Mouse (Mus musculus): ENCODE results near the gene Vps16.

Vps16 gene

GRCm38 (mm10) chr2:130421781-130422620 is 2.1 kb upstream of the Vps16 start:
- DNase-seq (ENCODE audit: low spot score in 2 of 2): no peak

DNA sequence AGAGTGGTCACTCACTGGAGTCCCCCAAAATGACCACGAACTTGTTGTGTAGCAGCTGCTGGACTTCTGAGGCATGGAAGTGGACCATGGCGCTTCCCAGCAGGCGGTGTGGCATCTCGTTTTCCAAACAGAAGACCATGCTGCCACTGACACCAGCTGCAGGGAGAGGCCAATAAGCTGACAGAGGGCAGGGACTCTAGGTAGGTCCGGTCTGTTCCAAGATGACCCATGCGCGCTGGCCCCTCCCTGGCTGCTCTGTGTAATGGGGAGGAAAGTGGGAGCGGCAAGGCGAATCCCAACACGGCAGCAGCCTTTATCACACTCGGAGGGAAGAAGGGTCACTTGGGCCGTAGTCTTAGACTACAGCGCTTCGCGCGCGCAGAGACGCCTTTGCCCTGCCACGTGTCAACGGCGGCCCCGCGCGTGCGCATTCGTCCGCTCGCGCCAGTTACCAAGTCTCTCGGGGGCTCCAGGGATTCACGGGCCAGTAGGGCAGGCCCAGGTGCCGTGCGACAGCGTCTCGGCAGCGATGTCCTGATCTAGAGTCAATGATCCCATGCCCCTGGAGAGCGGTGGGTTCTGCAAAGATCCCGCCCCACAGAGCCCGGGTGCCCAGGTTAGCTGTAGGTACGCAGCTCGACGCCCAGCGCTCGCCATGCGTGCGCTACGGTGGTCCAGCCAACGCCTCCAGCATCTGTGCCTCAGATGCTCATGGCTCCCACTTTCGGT is 578 bp upstream of the Vps16 start:
- DNase-seq (ENCODE audit: low spot score in 2 of 2): peak in 1 of 2 experiments; percentile 84

DNA sequence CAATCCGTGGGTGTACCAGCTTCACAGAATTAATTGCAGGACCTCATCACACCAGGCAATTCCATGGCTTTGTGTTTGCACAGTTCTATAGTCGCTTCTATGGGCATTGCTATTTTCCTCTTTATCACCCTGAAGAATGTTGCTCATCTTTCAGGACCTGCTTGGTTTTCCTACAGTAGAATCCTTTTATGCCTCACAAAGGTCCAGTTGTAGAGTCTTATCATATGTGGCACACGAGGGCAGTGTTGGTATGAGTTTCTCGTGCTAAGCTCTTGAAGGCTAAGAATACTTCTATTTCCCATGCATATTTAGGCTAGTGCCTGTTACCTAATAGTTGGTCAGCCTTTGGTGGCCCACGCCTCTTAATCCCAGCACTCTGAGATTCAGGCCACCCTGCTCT is 973 bp downstream of the Vps16 start:
- DNase-seq (ENCODE audit: low spot score in 2 of 2): no peak

DNA sequence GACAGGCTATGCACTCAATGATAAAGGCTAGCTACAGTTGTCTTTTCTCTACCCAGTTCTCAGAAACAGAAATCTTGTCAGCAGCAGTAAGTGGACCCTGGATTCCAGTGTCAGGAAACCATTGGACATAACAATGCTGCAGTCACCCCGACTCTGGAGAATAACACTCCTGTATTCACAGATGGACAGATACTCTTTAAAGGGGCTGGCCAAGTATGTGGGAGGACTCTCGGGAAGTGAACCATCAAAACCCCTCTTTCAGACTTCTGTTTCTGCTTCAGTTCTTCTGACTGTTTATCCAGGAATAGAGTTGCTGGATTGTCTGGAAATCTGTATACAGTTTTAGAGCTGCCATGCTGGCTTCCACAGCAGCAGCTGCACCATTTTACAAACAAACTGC is 5.7 kb downstream of the Vps16 start:
- DNase-seq (ENCODE audit: low spot score in 2 of 2): no peak

GRCm38 (mm10) chr2:130430484-130430883 is 6.3 kb downstream of the Vps16 start:
- no peak for DNase-seq (ENCODE audit: low spot score in 2 of 2)

GRCm38 (mm10) chr2:130432157-130432556 is 8.0 kb downstream of the Vps16 start:
- no peak for DNase-seq (ENCODE audit: low spot score in 2 of 2)

GRCm38 (mm10) chr2:130433152-130433551 is 9.0 kb downstream of the Vps16 start:
- peak in 1 of 2 experiments; percentile 52 for DNase-seq (ENCODE audit: low spot score in 2 of 2)

DNA sequence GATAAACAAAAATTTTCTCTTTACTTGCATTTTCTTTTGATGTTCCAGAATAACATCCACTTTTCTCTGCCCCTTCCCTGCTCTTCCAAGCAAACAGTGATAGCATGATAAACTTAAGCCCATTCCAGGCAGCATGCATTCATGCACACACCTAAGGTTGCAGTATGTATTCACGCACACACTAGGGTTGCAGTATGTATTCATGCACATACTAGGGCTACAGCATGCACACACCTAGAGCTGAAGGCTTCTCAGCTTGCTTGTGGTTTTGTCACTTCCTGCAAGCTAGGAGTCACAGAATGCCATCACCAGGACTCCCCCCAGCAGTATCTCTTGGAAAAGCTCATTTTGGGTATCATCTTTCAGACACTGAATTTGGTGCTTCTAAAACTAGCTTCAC is 12.6 kb downstream of the Vps16 start:
- no peak for DNase-seq (ENCODE audit: low spot score in 2 of 2)

- DNase-seq (ENCODE audit: low spot score in 2 of 2): peak in 1 of 2 experiments; percentile 17
These were observed 14.7 kb downstream of the Vps16 start for GRCm38 (mm10) chr2:130438861-130439260.

DNA sequence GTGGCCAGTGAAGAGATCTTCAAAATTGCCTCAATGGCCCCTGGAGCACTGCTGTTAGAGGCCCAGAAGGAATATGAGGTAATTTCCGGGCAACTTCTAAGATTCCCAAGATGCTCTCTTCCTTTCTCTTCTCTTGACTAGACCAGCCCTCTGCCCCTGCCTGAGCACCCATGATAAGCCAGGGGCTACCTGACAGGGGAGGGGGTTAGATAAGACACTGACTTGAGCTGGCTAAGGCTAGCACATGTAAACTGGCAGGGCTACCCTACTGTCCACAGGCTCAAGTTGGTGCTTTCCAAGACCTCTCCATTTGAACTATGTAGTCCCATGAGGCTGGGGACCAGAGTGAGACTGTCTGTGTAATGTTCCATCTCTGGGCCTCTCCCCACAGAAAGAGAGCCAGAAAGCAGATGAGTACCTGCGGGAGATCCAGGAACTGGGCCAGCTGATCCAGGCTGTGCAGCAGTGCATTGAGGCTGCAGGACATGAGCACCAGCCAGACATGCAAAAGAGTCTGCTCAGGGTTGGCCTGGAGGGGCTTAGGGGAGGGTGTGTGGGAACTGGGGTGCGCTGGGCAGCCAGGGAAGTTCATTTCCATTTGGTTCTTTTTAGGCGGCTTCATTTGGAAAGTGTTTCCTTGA is 15.8 kb downstream of the Vps16 start:
- DNase-seq (ENCODE audit: low spot score in 2 of 2): peak in 1 of 2 experiments; percentile 25

DNA sequence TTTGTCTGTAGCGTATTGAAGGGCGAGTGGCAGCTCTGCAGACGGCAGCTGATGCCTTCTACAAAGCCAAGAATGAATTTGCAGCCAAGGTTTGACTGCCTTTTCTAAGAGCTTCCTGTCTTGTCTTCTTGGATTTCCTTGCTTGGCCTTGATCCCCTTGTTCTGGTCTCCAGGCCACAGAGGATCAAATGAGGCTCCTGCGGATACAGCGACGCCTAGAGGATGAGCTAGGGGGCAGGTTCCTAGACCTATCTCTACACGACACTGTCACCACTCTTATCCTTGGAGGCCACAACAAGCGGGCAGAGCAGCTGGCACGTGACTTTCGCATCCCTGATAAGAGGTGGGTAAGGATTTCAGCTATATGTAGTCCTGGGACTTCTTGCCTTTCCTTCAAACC is 18.0 kb downstream of the Vps16 start:
- DNase-seq (ENCODE audit: low spot score in 2 of 2): peak; percentile 33 to 71

- no peak for DNase-seq (ENCODE audit: low spot score in 2 of 2)
These were observed 24.3 kb downstream of the Vps16 start for GRCm38 (mm10) chr2:130448449-130448848.

- peak in 1 of 2 experiments; percentile 23 for DNase-seq (ENCODE audit: low spot score in 2 of 2)
These were observed 25.1 kb downstream of the Vps16 start for GRCm38 (mm10) chr2:130449021-130449793.

DNA sequence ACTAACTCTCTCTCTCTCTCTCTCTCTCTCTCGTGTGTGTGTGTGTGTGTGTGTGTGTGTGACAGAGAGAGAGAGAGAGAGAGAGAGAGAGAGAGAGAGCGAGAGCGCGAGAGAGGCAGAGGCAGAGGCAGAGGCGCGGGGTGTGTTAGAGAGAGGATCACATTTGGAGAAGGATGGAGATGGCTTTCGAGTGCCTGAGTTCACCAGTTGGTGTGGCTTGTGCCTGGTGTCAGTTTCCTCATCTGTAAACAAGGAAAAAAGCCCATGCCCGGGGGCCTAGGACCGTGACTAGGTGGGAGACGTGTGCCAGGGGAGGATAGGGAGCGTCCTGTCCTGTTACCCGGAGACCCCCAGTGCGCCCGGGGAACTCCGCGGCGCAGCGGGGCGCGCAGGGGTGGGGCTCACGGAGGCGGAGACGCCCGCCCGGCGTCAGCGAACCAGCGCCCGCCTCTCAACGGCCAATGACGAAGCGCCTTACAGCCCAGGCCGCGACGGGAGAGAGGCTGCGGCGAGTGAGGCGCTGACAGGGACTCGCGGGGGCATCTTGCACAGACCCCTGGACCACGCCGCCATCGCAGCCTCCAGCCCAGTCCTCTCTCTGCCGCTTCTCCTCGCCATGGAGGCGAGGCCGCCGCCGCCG is 25.8 kb downstream of the Vps16 start, which contains the start of gene Ptpra:
Gene Ptpra (plus strand): TSS at position 485 of the 640 bp plus-strand sequence.
- peak; percentile 93 to 97 for DNase-seq (ENCODE audit: low spot score in 2 of 2)

DNA sequence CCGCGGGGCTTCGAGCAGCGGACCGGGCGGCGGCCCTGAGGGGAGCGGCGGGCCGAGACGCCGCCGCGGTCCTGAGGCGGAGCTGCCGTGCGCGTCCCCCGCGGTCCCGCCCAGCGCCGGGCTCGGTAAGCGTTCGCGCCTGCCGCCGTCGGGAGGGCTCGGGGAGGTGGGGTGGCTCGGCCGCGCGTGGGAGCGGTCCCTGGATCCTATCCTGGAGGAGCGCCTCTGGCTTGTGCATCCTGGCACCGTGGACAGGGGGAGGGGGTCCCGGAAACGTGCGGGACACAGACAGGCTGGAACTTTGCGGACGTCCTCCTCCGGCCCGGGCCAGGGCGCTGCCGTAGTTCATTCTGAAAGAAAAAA is 26.3 kb downstream of the Vps16 start:
- DNase-seq (ENCODE audit: low spot score in 2 of 2): peak in 1 of 2 experiments; percentile 83

DNA sequence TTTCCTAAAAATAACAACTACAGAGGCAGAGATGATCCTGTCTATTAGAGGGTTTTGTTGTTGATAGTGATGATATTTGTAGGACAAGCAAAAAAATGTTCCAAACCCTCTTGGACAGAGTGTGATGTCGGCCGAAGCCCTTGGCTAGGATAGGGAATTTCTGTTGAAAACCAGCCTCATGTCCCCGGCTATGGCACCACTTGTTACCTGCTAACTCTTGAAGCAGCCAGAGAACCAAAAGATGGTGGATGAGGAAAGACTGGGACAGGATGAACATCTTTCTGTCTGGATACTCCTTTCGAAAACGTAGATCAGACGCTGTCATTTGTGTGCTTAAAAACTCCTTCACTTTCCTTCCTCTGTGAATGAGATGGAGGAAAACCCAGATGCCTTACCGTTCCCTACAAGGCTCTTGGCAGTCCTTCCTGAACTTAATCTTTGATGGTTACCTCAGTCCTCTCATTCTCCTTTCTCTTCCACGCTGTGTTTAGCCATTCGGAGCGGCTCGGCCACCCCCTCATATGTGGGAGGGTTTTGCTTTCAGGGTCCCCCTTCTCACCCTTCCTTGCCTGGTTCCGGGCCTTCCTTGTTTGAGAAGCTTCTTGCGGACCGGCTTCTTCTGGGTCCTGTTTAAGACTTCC is 27.1 kb downstream of the Vps16 start:
- no peak for DNase-seq (ENCODE audit: low spot score in 2 of 2)

DNA sequence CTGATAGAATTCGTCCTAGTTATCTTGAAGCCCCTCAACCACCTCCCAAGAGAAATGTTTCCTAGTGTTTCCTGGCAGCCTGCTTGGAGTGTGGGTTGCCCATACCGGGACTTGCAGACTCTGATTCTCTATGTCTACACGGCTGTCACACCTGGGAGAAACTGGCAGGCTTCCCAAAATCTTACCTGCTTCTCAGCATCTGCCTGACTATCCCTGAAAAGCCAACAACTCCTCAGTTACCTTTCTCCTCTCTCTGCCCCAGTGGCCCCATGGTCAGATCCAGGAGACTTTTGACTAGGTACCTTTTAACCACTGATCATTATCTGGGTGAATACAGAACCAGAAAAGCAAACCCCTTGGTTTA is 27.6 kb downstream of the Vps16 start:
- no peak for DNase-seq (ENCODE audit: low spot score in 2 of 2)

GRCm38 (mm10) chr2:130452266-130452665 is 28.1 kb downstream of the Vps16 start:
- no peak for DNase-seq (ENCODE audit: low spot score in 2 of 2)

DNA sequence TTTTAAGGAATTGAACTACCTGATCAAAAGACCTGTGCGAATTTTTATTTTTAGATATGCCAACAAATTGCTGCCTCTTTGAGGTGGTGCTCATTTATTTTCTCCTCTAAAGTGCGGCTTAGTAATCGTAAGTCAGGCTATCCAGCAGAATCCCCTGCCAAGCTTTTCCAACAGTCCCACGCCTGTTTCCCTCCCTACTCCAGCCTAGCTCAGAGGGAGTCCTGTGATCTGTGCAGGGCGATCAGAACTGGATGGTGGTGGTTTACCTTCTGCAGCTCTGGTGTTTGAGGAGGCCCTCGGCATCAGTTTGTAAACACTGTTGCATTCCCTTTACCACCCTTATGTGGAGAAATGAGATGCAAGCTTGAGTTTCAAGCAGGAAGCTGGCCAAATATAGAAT is 29.3 kb downstream of the Vps16 start:
- DNase-seq (ENCODE audit: low spot score in 2 of 2): no peak

DNA sequence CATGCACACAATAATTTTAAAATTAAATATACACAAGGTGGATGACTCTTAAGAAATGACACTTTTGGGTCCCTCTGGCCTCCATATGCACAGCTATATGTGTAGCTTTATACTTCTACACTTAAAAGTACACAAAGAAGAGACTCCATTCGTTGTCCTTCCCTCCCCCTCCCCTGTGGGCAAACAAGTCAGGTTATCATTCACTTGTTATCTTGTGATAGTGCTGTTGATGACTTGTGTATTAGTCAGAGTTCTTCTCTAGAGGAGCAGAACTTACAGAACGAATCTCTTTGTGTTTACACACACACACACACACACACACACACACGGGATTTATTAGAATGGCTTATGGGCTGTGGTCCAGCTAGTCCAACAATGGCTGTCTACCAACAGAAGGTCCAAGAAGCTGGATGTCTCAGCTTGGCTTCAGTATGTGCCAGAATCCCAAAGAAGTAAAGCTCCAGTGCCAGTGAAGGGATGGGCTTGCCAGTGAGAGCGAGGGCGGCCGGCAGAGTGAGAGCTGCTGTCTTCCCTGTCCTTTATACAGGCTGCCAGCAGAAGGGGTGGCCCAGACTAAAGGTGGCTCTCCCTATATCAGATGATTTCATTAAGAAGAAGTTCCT is 30.7 kb downstream of the Vps16 start:
- no peak for DNase-seq (ENCODE audit: low spot score in 2 of 2)
